Mouse (Mus musculus): ENCODE data around the gene Rgsl1.
"Not testable (repeated sequence)": the region's sequence is repeated elsewhere in the genome, so short reads cannot be mapped to it uniquely, and the experiment has no call there.

Rgsl1 gene

GRCm38 (mm10) chr1:153776257-153776656 lies 67.7 kb downstream of the Rgsl1 start:
- DNase-seq (ENCODE audit: low read depth, low spot score) = peak; percentile 8

- DNase-seq (ENCODE audit: low read depth, low spot score) = no peak
Measured at GRCm38 (mm10) chr1:153775174-153775573, 68.8 kb downstream of the Rgsl1 start.

DNA sequence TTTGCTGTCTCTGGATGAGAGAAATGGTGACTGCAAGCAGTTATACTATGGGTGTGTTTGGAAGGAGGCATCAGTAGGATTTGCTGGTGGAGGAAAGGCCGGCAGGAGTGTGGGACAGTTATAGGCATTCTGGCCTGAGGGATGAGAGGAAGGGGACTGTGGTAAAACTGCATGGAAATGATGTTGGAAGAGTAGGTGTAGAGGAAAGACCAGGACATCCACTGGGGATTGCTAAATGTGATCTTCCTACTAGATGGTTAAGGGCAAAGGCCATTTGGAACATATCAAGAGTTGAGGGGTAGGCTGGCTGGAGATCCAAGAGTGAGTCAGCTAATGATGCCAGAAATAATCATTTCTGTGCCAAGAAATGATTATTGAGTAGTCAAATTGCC lies 73.2 kb downstream of the Rgsl1 start:
- no peak for DNase-seq (ENCODE audit: low read depth, low spot score)

- DNase-seq (ENCODE audit: low read depth, low spot score) = no peak
Measured at GRCm38 (mm10) chr1:153769998-153770775, 73.8 kb downstream of the Rgsl1 start.

DNA sequence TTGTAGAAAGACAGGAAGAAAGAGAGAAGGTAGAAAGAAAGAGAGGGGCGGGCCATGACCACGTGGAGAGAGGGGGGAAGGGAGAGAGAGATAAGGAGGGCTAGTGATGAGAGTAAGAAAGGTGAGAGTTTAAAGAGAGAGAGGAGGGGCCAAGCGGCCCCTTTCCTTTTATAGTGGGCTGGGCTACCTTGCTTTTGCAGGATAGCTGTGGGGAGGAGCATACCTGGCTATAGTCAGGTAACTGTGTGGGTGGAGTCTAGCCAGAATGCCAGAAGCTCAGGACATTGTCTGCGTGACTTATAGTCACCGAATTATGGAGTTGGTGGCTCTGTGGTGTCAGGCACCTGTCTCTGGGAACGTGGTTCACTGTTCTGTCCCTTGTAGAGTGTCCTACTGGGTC lies 74.4 kb downstream of the Rgsl1 start:
- DNase-seq (ENCODE audit: low read depth, low spot score) = not testable (repeated sequence)

DNA sequence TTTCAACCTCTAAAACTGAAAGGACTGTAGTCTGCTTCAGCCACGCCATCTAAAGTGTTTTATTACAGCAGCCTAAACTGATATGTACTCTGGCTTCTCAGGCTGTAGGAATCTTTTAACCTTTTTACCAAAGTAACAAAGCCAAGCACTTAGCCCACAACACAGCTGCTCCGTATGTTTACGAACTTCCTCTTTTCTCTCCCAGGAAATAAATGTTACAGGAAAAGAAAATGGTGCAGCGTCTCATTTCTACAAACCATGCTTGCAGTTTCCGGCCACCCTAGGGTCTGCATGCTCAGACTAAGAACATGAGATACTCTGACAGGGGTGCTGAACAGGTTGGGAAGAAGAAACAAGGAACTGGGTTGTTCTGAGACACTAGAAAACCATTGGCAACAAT lies 75.5 kb downstream of the Rgsl1 start:
- DNase-seq (ENCODE audit: low read depth, low spot score) = no peak

DNA sequence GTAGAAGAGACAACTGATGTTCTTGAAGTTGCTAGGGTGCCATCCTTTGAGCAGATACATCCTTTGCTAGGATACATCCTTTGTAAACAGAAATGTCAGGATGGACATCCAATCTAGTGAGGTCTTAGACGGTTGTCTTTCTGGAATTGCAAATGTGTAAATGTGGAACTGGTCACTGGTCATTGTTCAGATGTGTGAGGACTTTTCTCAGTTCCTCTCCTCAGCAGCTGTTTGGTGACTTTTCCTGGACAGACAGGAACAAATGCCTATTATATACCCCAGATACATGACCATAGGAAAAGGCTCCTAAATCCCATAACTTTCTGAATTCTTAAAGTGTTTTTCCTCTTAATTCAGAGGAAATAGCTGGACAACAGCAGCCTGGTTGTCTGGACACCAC lies 76.7 kb downstream of the Rgsl1 start:
- DNase-seq (ENCODE audit: low read depth, low spot score) = no peak

GRCm38 (mm10) chr1:153766298-153766697 lies 77.6 kb downstream of the Rgsl1 start:
- peak; percentile 47 for DNase-seq (ENCODE audit: low read depth, low spot score)

DNA sequence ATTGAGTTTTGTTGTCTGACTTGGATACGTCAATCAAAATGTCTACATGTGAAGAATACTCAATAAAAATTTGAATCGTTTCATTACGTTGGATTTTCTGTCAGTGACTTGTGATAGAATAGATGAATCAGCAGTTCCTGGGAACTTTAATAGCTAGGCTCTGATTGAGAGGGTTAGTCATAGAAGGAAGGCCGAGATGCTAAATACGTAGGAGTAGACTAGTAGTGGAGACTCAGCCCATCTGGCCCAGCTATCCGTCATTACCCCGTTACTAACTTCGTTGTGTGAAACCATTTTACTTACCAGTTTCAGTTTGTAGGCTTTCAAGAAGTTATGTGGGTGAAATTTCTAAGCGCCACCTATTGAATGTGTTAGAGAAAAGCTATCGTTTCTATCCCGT lies 79.8 kb downstream of the Rgsl1 start:
- peak; percentile 65 for DNase-seq (ENCODE audit: low read depth, low spot score)

GRCm38 (mm10) chr1:153753725-153754464 lies 90.0 kb downstream of the Rgsl1 start:
- DNase-seq (ENCODE audit: low read depth, low spot score) = no peak

DNA sequence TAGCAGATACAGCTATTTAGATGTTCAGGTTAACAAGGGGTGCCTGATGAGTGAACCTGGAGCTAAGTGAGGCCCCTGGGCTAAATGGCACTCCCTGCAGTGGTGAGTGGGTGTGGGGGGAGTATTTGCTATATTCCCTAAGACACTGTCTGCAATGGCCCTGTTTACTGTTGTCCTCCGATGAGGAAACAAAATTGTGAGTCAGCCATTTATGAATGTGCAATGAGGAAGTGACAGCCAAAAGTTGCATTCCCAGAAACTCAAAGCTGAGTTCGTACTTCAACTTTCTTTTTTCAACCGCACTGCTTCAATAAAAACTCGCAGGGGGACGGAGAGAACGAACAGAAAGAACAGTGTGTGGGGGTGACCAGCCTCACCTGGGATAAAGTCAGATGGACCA lies 91.4 kb downstream of the Rgsl1 start:
- no peak for DNase-seq (ENCODE audit: low read depth, low spot score)

DNA sequence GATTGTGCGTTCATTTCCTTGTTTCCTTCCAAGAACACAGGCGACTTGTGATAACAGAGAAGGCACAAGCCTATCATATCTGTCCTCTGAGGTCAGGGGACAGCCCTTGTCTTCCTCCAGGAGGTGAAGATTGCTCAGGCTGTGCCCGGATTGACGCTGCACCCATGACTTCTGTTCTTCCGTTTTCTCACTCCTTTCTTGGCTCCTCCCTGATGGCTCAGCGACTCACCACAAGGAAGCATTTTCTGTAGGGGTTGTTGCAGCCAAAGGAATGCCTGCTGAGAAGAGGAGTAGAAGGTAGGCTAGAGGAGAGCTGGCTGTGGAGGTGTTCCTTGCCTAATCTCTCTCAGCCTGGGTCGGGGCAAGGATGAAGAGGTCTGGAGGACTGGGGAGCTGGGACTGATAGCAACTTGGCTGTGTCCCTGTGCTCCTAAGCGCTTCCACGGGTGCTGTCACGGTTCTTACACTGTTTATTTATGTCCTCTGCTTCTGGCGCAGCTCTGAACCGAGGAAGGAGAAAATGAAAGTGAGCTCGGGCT lies 92.1 kb downstream of the Rgsl1 start:
- peak; percentile 71 for DNase-seq (ENCODE audit: low read depth, low spot score)

DNA sequence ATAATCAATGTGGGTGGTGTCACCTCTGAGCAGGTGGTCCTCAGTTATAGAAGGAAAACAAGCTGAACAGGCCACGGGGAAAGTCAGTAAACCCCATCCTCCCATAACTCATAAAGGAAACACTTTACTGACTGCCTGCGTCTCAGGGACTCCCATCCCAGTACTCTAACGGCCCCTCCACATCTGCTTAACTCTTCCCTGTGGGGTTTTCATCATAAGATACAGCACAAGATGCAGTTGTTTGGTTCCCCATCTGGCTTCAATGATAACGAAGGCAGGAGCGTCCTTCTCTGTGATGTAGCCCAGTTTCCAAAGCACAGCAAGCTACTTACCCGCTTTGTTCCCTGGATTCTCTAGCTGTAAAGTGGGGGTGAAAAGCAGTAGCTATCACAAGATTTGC lies 93.9 kb downstream of the Rgsl1 start:
- no peak for DNase-seq (ENCODE audit: low read depth, low spot score)

- peak; percentile 91 for DNase-seq (ENCODE audit: low read depth, low spot score)
Measured at GRCm38 (mm10) chr1:153749211-153749801, 94.6 kb downstream of the Rgsl1 start, which contains the start of gene Rnasel. Rnasel (plus strand) TSS chr1:153749426.

DNA sequence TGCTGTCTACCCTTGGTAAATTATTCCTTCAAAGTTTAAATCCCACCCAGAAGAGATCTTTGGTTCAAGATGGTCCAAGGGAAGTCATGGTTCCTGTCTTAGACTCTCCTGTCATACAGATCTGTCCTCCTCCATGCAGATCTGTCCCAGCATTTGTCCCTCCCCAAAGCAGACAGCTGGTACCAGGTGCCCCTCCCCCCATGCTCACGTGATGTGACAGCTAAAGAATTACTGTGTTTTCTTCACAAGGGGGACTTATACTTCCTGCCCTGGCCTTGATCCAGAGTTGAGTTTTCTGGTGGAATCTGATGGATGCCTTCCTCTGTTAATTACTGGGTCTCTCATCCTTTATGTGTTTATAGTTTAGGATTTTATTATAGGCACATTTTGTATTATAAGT lies 95.4 kb downstream of the Rgsl1 start:
- peak; percentile 22 for DNase-seq (ENCODE audit: low read depth, low spot score)

DNA sequence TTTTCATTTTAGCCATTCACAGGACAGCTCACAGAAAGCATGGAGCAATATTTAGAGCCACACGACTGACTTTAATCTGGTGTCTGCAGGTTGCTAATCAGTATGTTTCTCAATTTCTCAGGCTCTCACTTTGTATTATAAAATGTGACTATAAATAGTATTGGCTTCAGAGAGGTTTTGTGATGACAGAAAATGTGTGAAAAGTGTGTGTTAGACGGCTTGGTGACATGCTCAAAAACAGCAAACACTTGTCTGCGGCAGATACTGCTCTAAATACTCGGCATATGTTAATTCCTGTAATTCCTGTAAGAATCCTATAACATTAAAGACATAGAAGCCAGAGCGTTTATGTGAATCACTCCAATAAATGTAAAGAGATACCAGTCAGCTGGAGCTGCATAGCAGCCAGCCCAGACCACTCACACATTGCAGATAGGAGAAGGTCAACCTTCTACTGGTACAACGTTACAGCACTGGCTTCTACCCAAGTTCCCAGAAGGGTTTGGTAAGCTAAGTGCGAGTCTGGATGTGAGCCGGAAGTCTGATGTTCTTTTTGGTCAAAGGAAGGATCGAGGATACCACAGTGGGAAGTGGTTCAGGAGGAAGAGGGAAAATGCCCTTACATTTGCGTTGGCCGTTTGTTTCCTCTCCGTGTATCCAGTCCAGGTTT lies 95.9 kb downstream of the Rgsl1 start:
- DNase-seq (ENCODE audit: low read depth, low spot score) = no peak

DNA sequence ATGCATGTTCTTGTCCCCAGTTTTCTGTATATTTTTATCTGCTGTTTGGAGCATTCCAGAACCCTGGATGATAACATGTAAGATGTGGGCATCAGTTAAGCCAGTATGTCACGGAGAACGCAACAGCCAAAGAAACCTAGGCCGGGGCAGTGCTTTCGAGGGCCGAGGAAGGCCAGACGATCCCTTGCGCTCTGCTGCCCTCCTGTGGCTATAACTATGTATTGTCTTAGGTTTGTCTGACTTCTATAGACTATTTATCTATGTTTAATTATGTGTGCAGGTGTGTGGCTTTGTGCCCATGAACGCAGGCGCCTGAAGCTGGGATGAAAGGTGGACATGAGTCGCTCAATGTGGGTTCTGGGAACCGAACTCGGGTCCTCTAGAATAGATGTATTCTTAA lies 97.2 kb downstream of the Rgsl1 start:
- DNase-seq (ENCODE audit: low read depth, low spot score) = peak; percentile 80

DNA sequence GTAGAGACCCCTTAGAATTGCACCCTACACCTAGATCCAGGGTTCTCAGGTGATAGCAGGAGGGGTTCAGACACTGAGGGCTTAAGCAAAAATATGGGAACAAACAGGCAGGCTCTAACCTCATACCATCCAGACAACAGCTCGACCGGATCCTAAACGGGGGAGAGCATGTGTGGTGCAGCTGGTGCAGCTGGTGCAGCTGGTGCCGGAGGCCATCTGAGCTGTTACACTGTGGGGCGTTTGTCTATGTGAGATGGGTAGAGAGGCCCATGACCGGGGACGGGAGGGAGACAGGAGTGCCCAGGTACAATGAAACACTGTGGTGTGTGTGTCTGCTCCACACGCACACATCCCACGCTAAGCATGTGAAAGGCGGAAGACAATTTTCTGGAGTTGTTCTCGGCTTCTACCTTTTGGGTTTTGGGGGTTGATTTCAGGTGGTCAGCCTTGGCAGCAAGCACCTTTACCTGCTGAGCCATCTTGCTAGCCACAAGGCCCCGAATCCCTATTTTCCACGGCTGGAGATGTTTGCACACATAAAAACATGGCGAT lies 97.7 kb downstream of the Rgsl1 start:
- no peak for DNase-seq (ENCODE audit: low read depth, low spot score)

DNA sequence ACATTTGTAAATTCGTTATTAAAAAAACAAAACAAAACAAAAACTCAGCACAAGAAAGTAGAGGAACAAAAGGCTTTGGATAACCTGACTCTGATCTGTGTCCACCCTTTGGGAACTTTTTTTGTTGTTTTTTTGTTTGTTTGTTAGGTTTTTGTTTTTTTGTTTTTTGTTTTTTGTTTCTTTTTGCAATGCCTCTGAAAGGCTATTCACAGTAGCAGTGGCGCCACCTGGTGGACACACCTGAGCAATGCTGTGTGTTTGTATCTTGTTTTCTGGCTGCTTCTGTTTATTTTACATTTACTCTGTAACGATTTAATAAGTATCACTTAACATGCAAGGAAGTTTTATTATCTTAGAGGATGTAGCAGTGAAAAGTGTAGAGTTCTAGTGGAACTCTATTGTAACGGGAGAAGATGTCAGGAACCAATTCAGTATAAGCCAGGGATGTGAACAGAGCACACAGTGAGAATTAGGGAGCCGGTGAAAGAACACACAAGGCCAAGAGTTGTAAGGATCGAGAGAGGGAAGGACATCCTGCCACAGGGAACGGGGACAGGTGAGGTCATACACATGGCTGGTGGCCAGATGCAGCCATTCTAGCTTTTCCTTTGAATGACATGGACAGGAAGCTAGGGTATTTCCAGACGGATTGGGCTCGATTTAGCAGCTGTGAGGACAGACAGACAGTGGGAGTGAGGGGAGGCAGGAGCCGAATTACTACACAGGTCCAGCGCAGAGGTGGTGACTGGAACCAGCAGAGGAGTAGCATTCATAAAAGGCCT lies 101.4 kb downstream of the Rgsl1 start:
- DNase-seq (ENCODE audit: low read depth, low spot score) = peak; percentile 91

DNA sequence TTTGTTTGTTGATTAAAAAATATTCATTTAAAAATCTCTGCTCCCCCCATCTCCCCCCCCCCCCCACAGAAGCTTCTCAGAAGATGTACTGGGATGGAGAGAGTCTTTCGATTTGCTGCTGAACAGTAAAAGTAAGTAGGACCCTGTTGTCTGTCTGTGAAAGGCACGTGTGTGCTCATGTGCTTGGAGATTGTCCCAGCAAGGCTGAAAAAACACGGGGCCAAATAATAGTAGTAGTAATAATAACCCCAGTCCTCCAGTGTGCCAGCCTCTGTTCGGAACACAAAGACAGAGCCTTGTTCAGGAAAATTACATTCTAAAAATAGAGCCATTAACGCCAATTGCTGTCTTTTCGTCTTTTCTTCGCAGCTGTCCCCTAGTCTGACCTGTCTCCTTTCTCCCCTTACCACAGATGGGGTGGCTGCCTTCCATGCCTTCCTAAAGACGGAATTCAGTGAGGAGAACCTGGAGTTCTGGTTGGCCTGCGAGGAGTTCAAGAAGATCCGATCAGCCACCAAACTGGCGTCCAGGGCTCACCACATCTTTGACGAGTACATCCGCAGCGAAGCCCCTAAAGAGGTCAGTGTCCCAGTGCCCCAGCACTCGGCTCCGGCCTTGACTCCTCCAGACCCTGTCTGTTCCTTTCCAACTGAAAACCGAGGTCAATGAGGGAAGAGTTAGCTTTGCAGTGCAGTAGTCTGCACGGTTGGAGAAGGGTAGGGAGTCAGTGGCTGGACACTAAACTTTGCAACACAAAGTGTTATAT lies 102.2 kb downstream of the Rgsl1 start:
- peak; percentile 20 for DNase-seq (ENCODE audit: low read depth, low spot score)
